Mouse (Mus musculus) granulocyte monocyte progenitor cell, adult 5-6 weeks (primary cell): ENCODE data around the gene Aox3. TPM values are rescaled to one million over a fixed set of nuclear protein-coding genes. Genes with fewer than 3 reads are reported as not detected.

ENCODE experiments used
- total RNA-seq, 2 experiments: library from RNA; stranded (forward) in 1 of 2; stranded (reverse) in 1 of 2; fragments of 200-712, 200-1000 nt in 1 of 2; fragments of >200 nt in 1 of 2; fragmentation: Nextera tagmentation in 1 of 2; gene quantifications; 2 replicates each; pipeline ENCODE4 v1.2.3; 2014 to 2017

Gene Aox3
- total RNA-seq, 2 experiments from 2014 or later: 0.10 TPM; not detected in 1

Other genes with a start within 250 kb of the Aox3 start
- gene Sgo2a, start 117.2 kb upstream of the Aox3 start, total RNA-seq (2014; fragmentation: Nextera tagmentation): 10.1 and 24.3 TPM in 2 replicates
- gene Sgo2a, start 117.2 kb upstream of the Aox3 start, total RNA-seq (2017): 41.7 and 52.0 TPM in 2 replicates
- gene Kctd18, start 94.2 kb upstream of the Aox3 start, total RNA-seq (2014; fragmentation: Nextera tagmentation): 16.9 and 25.4 TPM in 2 replicates
- 22.6 and 32.1 TPM in 2 replicates for gene Kctd18, start 94.2 kb upstream of the Aox3 start, total RNA-seq (2017)
- not detected in 2 replicates for gene Aox1, start 83.2 kb upstream of the Aox3 start, total RNA-seq (2014; fragmentation: Nextera tagmentation)
- gene Aox1, start 83.2 kb upstream of the Aox3 start, total RNA-seq (2017): not detected in 2 replicates
- gene Aox4, start 97.3 kb downstream of the Aox3 start, total RNA-seq (2014; fragmentation: Nextera tagmentation): not detected in 2 replicates
- not detected in 2 replicates for gene Aox4, start 97.3 kb downstream of the Aox3 start, total RNA-seq (2017)
- 0.28 TPM in 1 of 2 replicates, not detected in the other for gene Aox2, start 165.2 kb downstream of the Aox3 start, total RNA-seq (2014; fragmentation: Nextera tagmentation)
- gene Aox2, start 165.2 kb downstream of the Aox3 start, total RNA-seq (2017): 0.30 TPM in 1 of 2 replicates, not detected in the other